Mouse (Mus musculus) liver, adult 2 months (tissue): Measurements from ENCODE around the gene Fbxo7.

Source experiments
- CTCF ChIP-seq: fragments of 200-500 bp; IDR thresholded peaks from 2 replicates; pipeline ENCODE4 v1.5.1; 2011; ENCODE audit warnings: low read depth, low read length, control low read depth
- POLR2A ChIP-seq: fragments of 200-500 bp; IDR thresholded peaks from 2 replicates; pipeline ENCODE4 v1.6.1; 2011; ENCODE audit warnings: low read length, control low read depth; ENCODE audit not compliant: insufficient read depth; ENCODE audit errors: extremely low read depth

- TF ChIP-seq POLR2A (no peak), CTCF (peak; percentile 16; the same call in 1 of the 2 replicates)
These were observed 34.6 kb downstream of the Fbxo7 start for GRCm38 (mm10) chr10:86056297-86056903.
